Comparison of ENCODE assay signal across 15 mouse cellular contexts in the genomic region with DNA sequence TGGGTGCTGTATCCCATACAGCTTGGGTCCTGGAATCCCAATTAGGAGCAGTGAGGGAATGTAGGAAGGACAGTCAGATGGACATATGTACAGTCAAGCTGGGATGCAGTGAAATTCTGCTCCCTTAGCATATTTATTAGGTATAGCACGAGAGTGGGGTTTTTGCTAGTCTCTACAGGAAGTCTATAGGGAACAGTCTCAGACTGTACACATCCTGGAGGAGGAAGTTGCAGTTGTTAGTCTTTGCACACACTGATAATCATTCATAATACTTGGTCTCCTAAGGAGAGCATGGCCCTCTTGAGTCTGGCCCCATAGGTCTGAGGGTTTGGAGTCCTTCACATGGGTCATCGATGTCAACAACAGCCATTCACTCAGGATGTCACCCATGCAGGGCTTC.
"Had no signal": no experiment of that assay in that cellular context is flagged by ENCODE, and none has a peak within 500 bp of the region (broad histone marks: within the 10 kb centered on the region; RNA-seq: fewer than 3 reads in every experiment).

No protein-coding gene starts in this region.

- H3K4me2 ChIP-seq: limb, embryonic 13.5 days; liver, embryonic 11.5 days; liver, embryonic 15.5 days; lung, embryonic 14.5 days; midbrain, embryonic 11.5 days; neural tube, embryonic 12.5 days had no signal

- H3K9me3 ChIP-seq: liver, embryonic 15.5 days had no signal

- H3K9ac ChIP-seq: limb, embryonic 13.5 days; liver, embryonic 15.5 days; lung, embryonic 14.5 days; neural tube, embryonic 12.5 days had no signal

- H3K4me1 ChIP-seq: liver, embryonic 15.5 days had no signal

- DNase-seq: kidney, adult 11 months; kidney, postnatal 14 days; layer of hippocampus, postnatal 36 days; lung, embryonic 14.5 days; right cerebral cortex, postnatal 4 days; spleen, adult 18-20 months; thymus, adult 18-20 months; thymus, postnatal 14 days had no signal

- H3K36me3 ChIP-seq: liver, embryonic 15.5 days had no signal

- H3K27me3 ChIP-seq: limb, embryonic 13.5 days; liver, embryonic 15.5 days; neural tube, embryonic 12.5 days had no signal

- ATAC-seq: midbrain, embryonic 16.5 days had no signal

- H3K27ac ChIP-seq: limb, embryonic 13.5 days; liver, embryonic 15.5 days; neural tube, embryonic 12.5 days had no signal

- H3K4me3 ChIP-seq: limb, embryonic 13.5 days; liver, embryonic 15.5 days; megakaryocyte, embryonic 14.5 days; neural tube, embryonic 12.5 days had no signal
